Mouse (Mus musculus) frontal cortex, postnatal 14 days (tissue): ENCODE measurements around the gene Iqcf1.
"Not testable (repeated sequence)": the region's sequence is repeated elsewhere in the genome, so short reads cannot be mapped to it uniquely, and the experiment has no call there.

Experiments
- DNase-seq, 2 experiments: peaks; one replicate each; pipeline ENCODE4 v3.0.0; 2022; ENCODE audit warnings: low spot score in 2 of 2

The Iqcf1 gene

GRCm38 (mm10) chr9:106481676-106482075 lies 18.1 kb upstream of the Iqcf1 start:
- DNase-seq: peak in 1 of 2 experiments; percentile 2

- DNase-seq: peak in 1 of 2 experiments; percentile 1
These were observed 17.1 kb upstream of the Iqcf1 start for GRCm38 (mm10) chr9:106482578-106483115.

- DNase-seq: no peak
These were observed 16.6 kb upstream of the Iqcf1 start for GRCm38 (mm10) chr9:106483136-106483535.

GRCm38 (mm10) chr9:106483606-106484005 lies 16.2 kb upstream of the Iqcf1 start:
- DNase-seq: peak in 1 of 2 experiments; percentile 2

GRCm38 (mm10) chr9:106485076-106485475 lies 14.7 kb upstream of the Iqcf1 start:
- DNase-seq: peak in 1 of 2 experiments; percentile 2

- DNase-seq: not testable (repeated sequence)
These were observed 12.2 kb upstream of the Iqcf1 start for GRCm38 (mm10) chr9:106487602-106488001.

GRCm38 (mm10) chr9:106501846-106502245 lies 2.1 kb downstream of the Iqcf1 start:
- DNase-seq: no peak

- no peak for DNase-seq
These were observed 4.5 kb downstream of the Iqcf1 start for GRCm38 (mm10) chr9:106504246-106504645.

GRCm38 (mm10) chr9:106509356-106509755 lies 9.6 kb downstream of the Iqcf1 start:
- DNase-seq: no peak

GRCm38 (mm10) chr9:106512729-106513450 lies 13.1 kb downstream of the Iqcf1 start:
- no peak for DNase-seq

- DNase-seq: no peak
These were observed 13.8 kb downstream of the Iqcf1 start for GRCm38 (mm10) chr9:106513566-106513965.

- DNase-seq: no peak
These were observed 14.5 kb downstream of the Iqcf1 start, which contains the start of gene Iqcf5 for GRCm38 (mm10) chr9:106514273-106514672. Iqcf5 (plus strand) TSS chr9:106514573.

GRCm38 (mm10) chr9:106519433-106519832 lies 19.7 kb downstream of the Iqcf1 start:
- no peak for DNase-seq

- no peak for DNase-seq
These were observed 20.1 kb downstream of the Iqcf1 start for GRCm38 (mm10) chr9:106519909-106520308.

GRCm38 (mm10) chr9:106531833-106532232 lies 32.1 kb downstream of the Iqcf1 start:
- no peak for DNase-seq

GRCm38 (mm10) chr9:106534296-106534695 lies 34.5 kb downstream of the Iqcf1 start:
- DNase-seq: no peak

GRCm38 (mm10) chr9:106534975-106535374 lies 35.2 kb downstream of the Iqcf1 start:
- no peak for DNase-seq
